Mouse (Mus musculus) megakaryocyte progenitor cell, adult 5-6 weeks (primary cell): ENCODE results near the gene Olfr910. TPM values are rescaled to one million over a fixed set of nuclear protein-coding genes. Genes with fewer than 3 reads are reported as not detected.

ENCODE experiments used
- ATAC-seq: replicated peaks from 2 replicates; pipeline ENCODE4 v1.8.0; 2016; ENCODE audit warnings: mild to moderate bottlenecking, moderate TSS enrichment, inconsistent platforms; ENCODE audit not compliant: poor library complexity
- total RNA-seq, 2 experiments: library from RNA; stranded (forward) in 1 of 2; stranded (reverse) in 1 of 2; fragments of 157-497, 149-512 nt in 1 of 2; fragments of 200-1000 nt in 1 of 2; gene quantifications; 2 replicates each; pipeline versions ENCODE4 v1.2.3 to v1.2.4; 2015 to 2017

The Olfr910 gene
- total RNA-seq (2015) (not detected in 2 replicates), total RNA-seq (2017) (not detected in 2 replicates)

GRCm38 (mm10) chr9:38537549-38537948, at the start of gene Olfr910:
TSS of gene Olfr910 (plus strand) at chr9:38537849.
- no peak for ATAC-seq

GRCm38 (mm10) chr9:38495501-38495900, 42.1 kb upstream of the Olfr910 start, which contains the start of gene Olfr907:
TSS of gene Olfr907 (plus strand) at chr9:38495801.
- ATAC-seq, result no peak

- no peak for ATAC-seq
Observed at GRCm38 (mm10) chr9:38512353-38512752, 25.3 kb upstream of the Olfr910 start.

GRCm38 (mm10) chr9:38521280-38521679, 16.4 kb upstream of the Olfr910 start, which contains the start of gene Olfr911-ps1:
TSS of gene Olfr911-ps1 (plus strand) at chr9:38521580.
- no peak for ATAC-seq

- no peak for ATAC-seq
Observed at GRCm38 (mm10) chr9:38579878-38580277, 42.2 kb downstream of the Olfr910 start, which contains the start of gene Olfr912. TSS of gene Olfr912 (plus strand) at chr9:38580178.

Other genes starting within 250 kb of the Olfr910 start
- not detected in 2 replicates for gene Olfr896-ps1, start 246.7 kb upstream of the Olfr910 start, total RNA-seq (2015)
- gene Olfr896-ps1, start 246.7 kb upstream of the Olfr910 start, total RNA-seq (2017), result not detected in 2 replicates
- not detected in 2 replicates for gene Olfr25, start 208.8 kb upstream of the Olfr910 start, total RNA-seq (2015)
- not detected in 2 replicates for gene Olfr25, start 208.8 kb upstream of the Olfr910 start, total RNA-seq (2017)
- gene Olfr898, start 189.4 kb upstream of the Olfr910 start, total RNA-seq (2015), result not detected in 2 replicates
- not detected in 2 replicates for gene Olfr898, start 189.4 kb upstream of the Olfr910 start, total RNA-seq (2017)
- not detected in 2 replicates for gene Olfr250, start 171.0 kb upstream of the Olfr910 start, total RNA-seq (2015)
- not detected in 2 replicates for gene Olfr250, start 171.0 kb upstream of the Olfr910 start, total RNA-seq (2017)
- gene Olfr251, start 160.8 kb upstream of the Olfr910 start, total RNA-seq (2015), result not detected in 2 replicates
- gene Olfr251, start 160.8 kb upstream of the Olfr910 start, total RNA-seq (2017), result not detected in 2 replicates
- gene Olfr147, start 136.2 kb upstream of the Olfr910 start, total RNA-seq (2015), result not detected in 2 replicates
- gene Olfr147, start 136.2 kb upstream of the Olfr910 start, total RNA-seq (2017), result not detected in 2 replicates
- not detected in 2 replicates for gene Olfr901, start 108.4 kb upstream of the Olfr910 start, total RNA-seq (2015)
- not detected in 2 replicates for gene Olfr901, start 108.4 kb upstream of the Olfr910 start, total RNA-seq (2017)
- not detected in 2 replicates for gene Olfr902, start 90.2 kb upstream of the Olfr910 start, total RNA-seq (2015)
- gene Olfr902, start 90.2 kb upstream of the Olfr910 start, total RNA-seq (2017), result not detected in 2 replicates
- not detected in 2 replicates for gene Olfr904, start 74.7 kb upstream of the Olfr910 start, total RNA-seq (2015)
- gene Olfr904, start 74.7 kb upstream of the Olfr910 start, total RNA-seq (2017), result not detected in 2 replicates
- not detected in 2 replicates for gene Olfr905, start 66.7 kb upstream of the Olfr910 start, total RNA-seq (2015)
- not detected in 2 replicates for gene Olfr905, start 66.7 kb upstream of the Olfr910 start, total RNA-seq (2017)
- gene Olfr906, start 50.8 kb upstream of the Olfr910 start, total RNA-seq (2015), result not detected in 2 replicates
- not detected in 2 replicates for gene Olfr906, start 50.8 kb upstream of the Olfr910 start, total RNA-seq (2017)
- not detected in 2 replicates for gene Olfr907, start 42.0 kb upstream of the Olfr910 start, total RNA-seq (2015)
- gene Olfr907, start 42.0 kb upstream of the Olfr910 start, total RNA-seq (2017), result not detected in 2 replicates
- gene Olfr911-ps1, start 16.3 kb upstream of the Olfr910 start, total RNA-seq (2015), result not detected in 2 replicates
- gene Olfr911-ps1, start 16.3 kb upstream of the Olfr910 start, total RNA-seq (2017), result not detected in 2 replicates
- gene Olfr912, start 42.3 kb downstream of the Olfr910 start, total RNA-seq (2015), result not detected in 2 replicates
- gene Olfr912, start 42.3 kb downstream of the Olfr910 start, total RNA-seq (2017), result not detected in 2 replicates
- not detected in 2 replicates for gene Olfr913, start 54.9 kb downstream of the Olfr910 start, total RNA-seq (2015)
- gene Olfr913, start 54.9 kb downstream of the Olfr910 start, total RNA-seq (2017), result not detected in 2 replicates
- gene Olfr914, start 67.3 kb downstream of the Olfr910 start, total RNA-seq (2015), result not detected in 2 replicates
- not detected in 2 replicates for gene Olfr914, start 67.3 kb downstream of the Olfr910 start, total RNA-seq (2017)
- gene Olfr916, start 122.0 kb downstream of the Olfr910 start, total RNA-seq (2015), result not detected in 2 replicates
- gene Olfr916, start 122.0 kb downstream of the Olfr910 start, total RNA-seq (2017), result not detected in 2 replicates
- not detected in 2 replicates for gene Olfr917, start 128.0 kb downstream of the Olfr910 start, total RNA-seq (2015)
- gene Olfr917, start 128.0 kb downstream of the Olfr910 start, total RNA-seq (2017), result not detected in 2 replicates
- gene Olfr918, start 136.8 kb downstream of the Olfr910 start, total RNA-seq (2015), result not detected in 2 replicates
- gene Olfr918, start 136.8 kb downstream of the Olfr910 start, total RNA-seq (2017), result not detected in 2 replicates
- not detected in 2 replicates for gene Olfr919, start 165.8 kb downstream of the Olfr910 start, total RNA-seq (2015)
- gene Olfr919, start 165.8 kb downstream of the Olfr910 start, total RNA-seq (2017), result not detected in 2 replicates
- gene Vwa5a, start 180.4 kb downstream of the Olfr910 start, total RNA-seq (2015), result 24.6 and 29.1 TPM in 2 replicates
- gene Vwa5a, start 180.4 kb downstream of the Olfr910 start, total RNA-seq (2017), result 32.7 and 34.7 TPM in 2 replicates
- gene Olfr920, start 214.4 kb downstream of the Olfr910 start, total RNA-seq (2015), result 0.10 and 0.49 TPM in 2 replicates
- 0.20 TPM in 1 of 2 replicates, not detected in the other for gene Olfr920, start 214.4 kb downstream of the Olfr910 start, total RNA-seq (2017)
- gene Olfr921, start 235.2 kb downstream of the Olfr910 start, total RNA-seq (2015), result not detected in 2 replicates
- gene Olfr921, start 235.2 kb downstream of the Olfr910 start, total RNA-seq (2017), result not detected in 2 replicates